19 mouse cellular contexts compared by ENCODE assay signal in the genomic region with DNA sequence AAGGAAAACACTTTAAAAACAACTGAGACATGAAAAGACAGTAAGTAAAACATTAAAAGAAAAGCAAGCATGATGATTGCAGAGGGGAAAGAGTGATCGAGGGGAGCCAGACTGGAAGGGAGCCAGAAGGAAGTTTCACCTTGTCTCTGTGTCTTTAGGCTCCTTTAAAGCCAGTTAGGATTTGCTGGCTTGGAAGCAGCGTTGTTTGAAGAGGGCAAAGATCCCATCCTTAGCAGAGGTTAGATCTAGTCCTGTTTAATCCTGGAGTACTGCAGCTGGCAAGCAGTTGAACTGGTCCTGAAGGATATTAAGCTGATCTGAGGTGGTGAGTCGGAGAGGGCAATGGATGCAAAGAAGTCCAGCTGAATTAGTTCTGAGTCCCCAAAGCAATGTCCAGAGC. TPM values are rescaled to one million over a fixed set of nuclear protein-coding genes. Genes with fewer than 3 reads are reported as not detected.
DNase-seq lines count a peak whose midpoint lies in the region; ATAC-seq lines count a peak whose summit lies in the region.
"Had no signal": no experiment of that assay in that cellular context is flagged by ENCODE, and none has a peak within 500 bp of the region (broad histone marks: within the 10 kb centered on the region; RNA-seq: fewer than 3 reads in every experiment).

No protein-coding gene starts in this region.

- H3K4me1 ChIP-seq in kidney, embryonic 15.5 days: no peaks in the 10 kb centered on the region
- H3K4me1 ChIP-seq in forebrain, embryonic 11.5 days (replicated peaks; ENCODE audit: control insufficient read depth, insufficient read depth, low read length): no peaks in the 10 kb centered on the region
- H3K4me1 ChIP-seq: embryonic facial prominence, embryonic 12.5 days; forebrain, embryonic 12.5 days; heart, embryonic 10.5 days had no signal

- no peaks in the 10 kb centered on the region for H3K36me3 ChIP-seq in kidney, embryonic 15.5 days
- no peaks in the 10 kb centered on the region for H3K36me3 ChIP-seq in forebrain, embryonic 11.5 days (ENCODE audit: control insufficient read depth, insufficient read depth, low read length)
- H3K36me3 ChIP-seq: embryonic facial prominence, embryonic 12.5 days; forebrain, embryonic 12.5 days; heart, embryonic 10.5 days; heart, embryonic 15.5 days; hindbrain, embryonic 13.5 days had no signal

- no peaks in the 10 kb centered on the region for H3K27me3 ChIP-seq in kidney, embryonic 15.5 days
- no peaks in the 10 kb centered on the region for H3K27me3 ChIP-seq in forebrain, embryonic 11.5 days (ENCODE audit: control insufficient read depth, insufficient read depth, low read length)
- H3K27me3 ChIP-seq: embryonic facial prominence, embryonic 12.5 days; forebrain, embryonic 12.5 days; heart, embryonic 15.5 days; hindbrain, embryonic 13.5 days had no signal

- H3K4me3 ChIP-seq in kidney, embryonic 15.5 days (replicated peaks): no peak overlapping the region
- no peak overlapping the region for H3K4me3 ChIP-seq in forebrain, embryonic 11.5 days (ENCODE audit: low read depth, low read length)
- H3K4me3 ChIP-seq: embryonic facial prominence, embryonic 12.5 days; forebrain, embryonic 12.5 days; heart, embryonic 10.5 days; heart, embryonic 15.5 days; hindbrain, embryonic 13.5 days had no signal

- DNase-seq in kidney, adult 8-10 months: peak; percentile 27 to 68
- DNase-seq in kidney, adult 9 months: peak; percentile 67
- peak; percentile 39 to 63 for DNase-seq in kidney, postnatal 36 days
- no peak for DNase-seq in lung, adult 18-20 months
- no peak for DNase-seq in forebrain, embryonic 11.5 days (ENCODE audit: low spot score)
- DNase-seq: adrenal gland, adult 8-10 months; cerebellum, adult 11 months; cerebellum, adult 8-10 months; cerebellum, postnatal 25 days; gastrocnemius, postnatal 10 days; heart, adult 18-20 months; heart, postnatal 14 days had no signal

- 75% methylated on average over 3 of the region's 3 CpGs for WGBS in kidney, embryonic 15.5 days
- 84% methylated on average over 3 of the region's 3 CpGs for WGBS in forebrain, embryonic 11.5 days

- ATAC-seq in kidney, embryonic 15.5 days (replicated peaks; ENCODE audit: low FRiP score): no peak
- ATAC-seq in forebrain, embryonic 11.5 days (replicated peaks; ENCODE audit: low FRiP score): no peak
- ATAC-seq: forebrain, embryonic 16.5 days had no signal

- H3K9ac ChIP-seq in kidney, embryonic 15.5 days: no peak overlapping the region
- H3K9ac ChIP-seq in forebrain, embryonic 11.5 days (ENCODE audit: low read length): no peak overlapping the region
- H3K9ac ChIP-seq: embryonic facial prominence, embryonic 12.5 days; forebrain, embryonic 12.5 days; heart, embryonic 15.5 days; hindbrain, embryonic 13.5 days had no signal

- H3K4me2 ChIP-seq in kidney, embryonic 15.5 days: no peak overlapping the region
- H3K4me2 ChIP-seq in forebrain, embryonic 11.5 days (ENCODE audit: low read depth, low read length, severe bottlenecking): no peak overlapping the region
- H3K4me2 ChIP-seq: embryonic facial prominence, embryonic 12.5 days; forebrain, embryonic 12.5 days; heart, embryonic 15.5 days; hindbrain, embryonic 13.5 days had no signal

- no peaks in the 10 kb centered on the region for H3K9me3 ChIP-seq in kidney, embryonic 15.5 days (replicated peaks)
- H3K9me3 ChIP-seq in forebrain, embryonic 11.5 days (ENCODE audit: control insufficient read depth, low read length): no peaks in the 10 kb centered on the region
- H3K9me3 ChIP-seq: embryonic facial prominence, embryonic 12.5 days; forebrain, embryonic 12.5 days; heart, embryonic 10.5 days; heart, embryonic 15.5 days; hindbrain, embryonic 13.5 days had no signal

- H3K27ac ChIP-seq in kidney, embryonic 15.5 days: no peak overlapping the region
- H3K27ac ChIP-seq in forebrain, embryonic 11.5 days (ENCODE audit: low read depth, low read length): no peak overlapping the region
- H3K27ac ChIP-seq: embryonic facial prominence, embryonic 12.5 days; forebrain, embryonic 12.5 days; heart, embryonic 10.5 days; heart, embryonic 15.5 days; hindbrain, embryonic 13.5 days had no signal

RNA-seq across cellular contexts. Expression of a gene that starts 23.1 kb away (rescaled TPM):
- 47.8 and 48.4 TPM in 2 replicates for polyA plus RNA-seq in kidney, embryonic 15.5 days (2015; fragmentation: Nextera tagmentation; extraction: Ambion mirVana)
- polyA plus RNA-seq in forebrain, embryonic 11.5 days (2014; fragmentation: Nextera tagmentation; extraction: Ambion mirVana): 53.3 and 53.6 TPM in 2 replicates

RNA-seq across cellular contexts. Expression of a gene that starts 33.5 kb away (rescaled TPM):
- polyA plus RNA-seq in kidney, embryonic 15.5 days (2015; fragmentation: Nextera tagmentation; extraction: Ambion mirVana): 2.1 and 2.2 TPM in 2 replicates
- polyA plus RNA-seq in forebrain, embryonic 11.5 days (2014; fragmentation: Nextera tagmentation; extraction: Ambion mirVana): 3.6 TPM in 2 replicates

RNA-seq across cellular contexts. Expression of a gene that starts 48.3 kb away (rescaled TPM):
- 0.05 TPM in 2 replicates for polyA plus RNA-seq in kidney, embryonic 15.5 days (2015; fragmentation: Nextera tagmentation; extraction: Ambion mirVana)
- polyA plus RNA-seq in forebrain, embryonic 11.5 days (2014; fragmentation: Nextera tagmentation; extraction: Ambion mirVana): 0.08 and 0.12 TPM in 2 replicates
- polyA plus RNA-seq: heart, embryonic 15.5 days had no signal

Comparison
In these comparisons a context has a peak if more than half of its experiments do, and no peak if none do; other contexts are left out.
1. DNase-seq: peak in kidney, adult 8-10 months (2 of 2), kidney, adult 9 months (single experiment) and kidney, postnatal 36 days (2 of 2); none in lung, adult 18-20 months (0 of 2) and forebrain, embryonic 11.5 days (single experiment).